Mouse (Mus musculus): Measurements from ENCODE around the gene Clcf1.
A peak's percentile ranks its signal among the peaks of the same experiment; 100 is the strongest.

- peak; percentile 69 for TF ChIP-seq CTCF (IDR thresholded peaks at IDR 0.05)
- no peak for TF ChIP-seq EP300 (IDR thresholded peaks at IDR 0.05)
Measured at GRCm38 (mm10) chr19:4216041-4216685, 2.1 kb downstream of the Clcf1 start.
